Mouse (Mus musculus): ENCODE results near the gene Gstm6. TPM values are rescaled to one million over a fixed set of nuclear protein-coding genes. Genes with fewer than 3 reads are reported as not detected.
"Not testable (repeated sequence)": the region's sequence is repeated elsewhere in the genome, so short reads cannot be mapped to it uniquely, and the experiment has no call there.

The Gstm6 gene
- polyA plus RNA-seq, 1 experiment from 2014 or later = 13.3 TPM

DNA sequence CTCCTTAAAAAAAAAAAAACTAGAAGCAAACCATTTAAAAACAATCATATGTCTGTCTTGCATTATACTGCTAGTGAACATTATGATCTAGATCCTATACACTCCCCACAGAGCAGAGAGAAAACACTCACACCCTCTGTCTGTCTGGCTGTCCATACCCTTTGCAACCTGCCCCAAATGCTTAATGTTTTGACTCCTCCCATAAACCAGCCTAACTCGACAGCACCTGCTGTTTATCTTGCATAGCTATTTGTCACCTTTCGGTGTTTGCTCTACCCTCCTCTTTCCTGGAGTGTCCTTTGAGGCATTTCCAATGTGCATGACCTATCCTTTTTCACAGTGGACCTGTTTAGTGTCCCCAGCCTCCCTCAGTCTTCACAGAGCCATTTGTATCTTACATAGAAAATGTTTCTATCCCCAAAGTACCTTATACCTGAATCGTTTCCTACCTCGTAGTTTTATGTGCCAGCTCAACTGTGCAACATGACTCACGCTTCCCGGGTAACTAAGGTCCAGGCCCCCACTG is 48.3 kb downstream of the Gstm6 start:
- WGBS = 12% methylated on average over 6 of the region's 6 CpGs
- Histone ChIP-seq H3K27me3 (ENCODE audit: control insufficient read depth, insufficient read depth, low read length) (no peaks in the 10 kb centered on the region), H3K36me3 (ENCODE audit: control insufficient read depth, insufficient read depth, low read length) (peaks cover 10% of the 10 kb centered on the region; the same call in 1 of the 2 replicates), H3K4me2 (ENCODE audit: low read length) (peak overlapping the region; percentile 77), H3K4me3 (replicated peaks; ENCODE audit: low read depth, low read length) (peak overlapping the region; percentile 76), H3K9ac (replicated peaks; ENCODE audit: low read length) (peak overlapping the region; percentile 89), H3K4me1 (ENCODE audit: control insufficient read depth, insufficient read depth, low read length) (peaks cover 10% of the 10 kb centered on the region), H3K9me3 (ENCODE audit: control insufficient read depth, low read length) (no peaks in the 10 kb centered on the region), H3K27ac (replicated peaks; ENCODE audit: low read depth, low read length) (peak overlapping the region; percentile 78)
- ATAC-seq (ENCODE audit: low FRiP score, low TSS enrichment) (peak; percentile 18), DNase-seq (no peak)

- DNase-seq; H3K9ac ChIP-seq (replicated peaks; ENCODE audit: low read length); H3K4me3 ChIP-seq (replicated peaks; ENCODE audit: low read depth, low read length); H3K9me3 ChIP-seq (ENCODE audit: control insufficient read depth, low read length); ATAC-seq (ENCODE audit: low FRiP score, low TSS enrichment); H3K27ac ChIP-seq (replicated peaks; ENCODE audit: low read depth, low read length); H3K36me3 ChIP-seq (ENCODE audit: control insufficient read depth, insufficient read depth, low read length); H3K4me2 ChIP-seq (ENCODE audit: low read length); H3K4me1 ChIP-seq (ENCODE audit: control insufficient read depth, insufficient read depth, low read length); H3K27me3 ChIP-seq (ENCODE audit: control insufficient read depth, insufficient read depth, low read length): not testable (repeated sequence)
- whole genome bisulfite sequencing = 89% methylated on average over 2 of the region's 2 CpGs
Measured at GRCm38 (mm10) chr3:107889236-107889635, 54.3 kb downstream of the Gstm6 start.

Other genes with a start within 250 kb of the Gstm6 start
- gene Ahcyl1, start 247.2 kb downstream of the Gstm6 start, polyA plus RNA-seq (2014; fragmentation: Nextera tagmentation; extraction: Ambion mirVana) = 127 and 142 TPM in 2 replicates
- gene Csf1, start 183.3 kb downstream of the Gstm6 start, polyA plus RNA-seq (2014; fragmentation: Nextera tagmentation; extraction: Ambion mirVana) = 2.3 and 7.6 TPM in 2 replicates
- not detected in 2 replicates for gene Eps8l3, start 66.5 kb downstream of the Gstm6 start, polyA plus RNA-seq (2014; fragmentation: Nextera tagmentation; extraction: Ambion mirVana)
- 245 and 277 TPM in 2 replicates for gene Gstm5, start 47.9 kb downstream of the Gstm6 start, polyA plus RNA-seq (2014; fragmentation: Nextera tagmentation; extraction: Ambion mirVana)
- gene Gstm7, start 11.9 kb downstream of the Gstm6 start, polyA plus RNA-seq (2014; fragmentation: Nextera tagmentation; extraction: Ambion mirVana) = 83.0 and 85.0 TPM in 2 replicates
- gene Gstm3, start 25.5 kb upstream of the Gstm6 start, polyA plus RNA-seq (2014; fragmentation: Nextera tagmentation; extraction: Ambion mirVana) = not detected in 2 replicates
- gene Gstm2, start 42.7 kb upstream of the Gstm6 start, polyA plus RNA-seq (2014; fragmentation: Nextera tagmentation; extraction: Ambion mirVana) = 1.4 and 6.2 TPM in 2 replicates
- gene Gstm1, start 74.2 kb upstream of the Gstm6 start, polyA plus RNA-seq (2014; fragmentation: Nextera tagmentation; extraction: Ambion mirVana) = 58.9 and 87.2 TPM in 2 replicates
- 16.0 and 17.5 TPM in 2 replicates for gene Gstm4, start 101.1 kb upstream of the Gstm6 start, polyA plus RNA-seq (2014; fragmentation: Nextera tagmentation; extraction: Ambion mirVana)
- gene Ampd2, start 142.9 kb upstream of the Gstm6 start, polyA plus RNA-seq (2014; fragmentation: Nextera tagmentation; extraction: Ambion mirVana) = 45.9 and 53.3 TPM in 2 replicates
- gene Gnat2, start 149.0 kb upstream of the Gstm6 start, polyA plus RNA-seq (2014; fragmentation: Nextera tagmentation; extraction: Ambion mirVana) = 0.13 and 0.30 TPM in 2 replicates
- gene Gnai3, start 202.4 kb upstream of the Gstm6 start, polyA plus RNA-seq (2014; fragmentation: Nextera tagmentation; extraction: Ambion mirVana) = 107 and 150 TPM in 2 replicates
- gene Gpr61, start 211.1 kb upstream of the Gstm6 start, polyA plus RNA-seq (2014; fragmentation: Nextera tagmentation; extraction: Ambion mirVana) = 1.4 and 2.6 TPM in 2 replicates
- 10.2 and 10.3 TPM in 2 replicates for gene Amigo1, start 242.6 kb upstream of the Gstm6 start, polyA plus RNA-seq (2014; fragmentation: Nextera tagmentation; extraction: Ambion mirVana)